Mouse (Mus musculus): ENCODE results near the gene Kitl. TPM values are rescaled to one million over a fixed set of nuclear protein-coding genes. Genes with fewer than 3 reads are reported as not detected.

The Kitl gene
- total RNA-seq, 2 experiments from 2014 or later = 55.7 to 60.0 TPM

- intact Hi-C loops (cut with DNase I) = no loop called here
- peak in 1 of 2 experiments; percentile 54 for DNase-seq (ENCODE audit: extremely low spot score in 1 of 2, low spot score in 2 of 2)
These were observed 50.3 kb downstream of the Kitl start for GRCm38 (mm10) chr10:100065529-100066301.

DNA sequence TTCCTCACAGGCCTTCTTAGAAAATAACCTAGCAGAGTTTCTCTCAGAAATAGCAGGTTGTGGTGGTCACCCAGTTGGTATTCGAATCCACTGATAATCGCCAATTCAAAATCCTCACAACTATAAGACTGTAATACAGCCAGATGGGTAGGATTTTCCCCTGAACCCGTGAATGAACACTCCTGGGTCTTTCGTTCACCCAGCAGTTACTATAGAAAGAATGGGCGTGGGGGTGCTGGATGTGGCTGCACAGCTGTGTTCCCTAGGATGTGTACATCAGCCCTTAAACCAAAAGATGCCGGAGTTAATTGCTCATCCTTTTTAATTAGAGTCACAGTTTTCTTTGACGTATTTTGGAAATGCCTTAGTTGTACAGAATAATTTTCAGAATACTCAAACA, 50.9 kb downstream of the Kitl start:
- no peak for DNase-seq (ENCODE audit: extremely low spot score in 1 of 2, low spot score in 2 of 2)
- intact Hi-C loops (cut with DNase I) = no loop called here

DNA sequence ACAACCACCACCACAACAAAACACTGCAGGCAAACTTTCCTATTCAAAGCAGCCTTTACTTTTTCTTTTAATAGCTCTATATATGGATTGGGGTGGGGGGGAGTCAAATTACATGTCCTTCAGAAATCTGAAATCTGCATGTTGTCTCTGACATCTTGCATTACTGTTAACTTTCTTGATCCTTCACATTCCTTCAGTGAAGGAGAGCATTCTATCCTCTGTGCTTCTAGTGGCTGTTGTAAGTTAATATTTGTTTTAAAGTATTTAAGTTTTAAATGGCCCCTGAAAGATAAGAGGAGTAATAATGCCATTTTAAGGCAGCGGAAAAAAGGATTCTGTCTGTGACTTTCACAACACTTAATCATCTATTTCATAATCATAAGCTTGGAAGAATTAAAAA, 57.2 kb downstream of the Kitl start:
- DNase-seq (ENCODE audit: extremely low spot score in 1 of 2, low spot score in 2 of 2) = no peak
- intact Hi-C loops (cut with DNase I) = no loop called here

- no peak for DNase-seq (ENCODE audit: extremely low spot score in 1 of 2, low spot score in 2 of 2)
- intact Hi-C loops (cut with DNase I) = no loop called here
These were observed 57.7 kb downstream of the Kitl start for GRCm38 (mm10) chr10:100073092-100073491.

- intact Hi-C loops (cut with DNase I) = no loop called here
- DNase-seq (ENCODE audit: extremely low spot score in 1 of 2, low spot score in 2 of 2) = no peak
These were observed 85.7 kb downstream of the Kitl start for GRCm38 (mm10) chr10:100101115-100101514.

GRCm38 (mm10) chr10:100111209-100111608, 95.8 kb downstream of the Kitl start:
- DNase-seq (ENCODE audit: extremely low spot score in 1 of 2, low spot score in 2 of 2) = no peak
- intact Hi-C loops (cut with DNase I) = no loop called here

DNA sequence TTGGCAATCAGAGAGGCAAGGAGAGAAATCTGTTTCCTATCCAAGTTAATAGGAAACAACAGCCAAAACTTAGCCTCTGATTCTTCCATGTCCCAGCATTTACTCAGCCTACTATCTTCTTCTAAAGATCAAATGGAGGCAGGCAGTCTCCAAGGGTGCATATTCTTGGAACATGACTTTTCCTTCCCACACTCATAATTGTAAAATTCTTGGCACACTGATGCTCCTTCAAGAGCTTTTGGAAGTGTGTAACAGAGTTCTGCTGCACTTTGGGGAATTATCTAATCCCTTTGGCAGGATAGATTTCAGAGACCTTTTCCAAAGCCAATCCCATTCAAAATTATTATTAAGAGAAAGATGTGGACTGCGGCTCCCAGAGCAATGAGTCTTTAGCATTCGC, 100.1 kb downstream of the Kitl start:
- intact Hi-C loops (cut with DNase I) = no loop called here
- DNase-seq (ENCODE audit: extremely low spot score in 1 of 2, low spot score in 2 of 2) = no peak

DNA sequence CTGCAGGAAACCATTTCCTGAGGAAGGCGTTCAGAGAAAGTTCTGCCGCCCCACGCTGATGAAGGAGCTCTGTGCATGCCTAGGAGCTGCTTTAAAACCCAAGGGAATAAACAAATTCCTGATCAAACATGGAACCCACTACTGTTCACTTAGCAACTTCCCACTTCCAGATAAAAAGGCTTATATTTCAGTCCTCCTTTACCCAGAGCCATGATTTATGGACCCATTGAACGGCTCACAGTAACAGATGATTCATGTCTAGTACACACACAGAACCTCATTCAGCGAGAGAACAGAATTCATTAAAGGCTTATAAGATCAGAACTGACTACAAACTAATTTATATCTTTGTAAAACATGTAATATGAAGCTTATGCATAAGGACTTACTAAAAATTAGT, 109.0 kb downstream of the Kitl start:
- intact Hi-C loops (cut with DNase I) = no loop called here
- DNase-seq (ENCODE audit: extremely low spot score in 1 of 2, low spot score in 2 of 2) = no peak

GRCm38 (mm10) chr10:100127837-100128743, 112.7 kb downstream of the Kitl start:
- DNase-seq (ENCODE audit: extremely low spot score in 1 of 2, low spot score in 2 of 2) = no peak
- intact Hi-C loops (cut with DNase I) = no loop called here

DNA sequence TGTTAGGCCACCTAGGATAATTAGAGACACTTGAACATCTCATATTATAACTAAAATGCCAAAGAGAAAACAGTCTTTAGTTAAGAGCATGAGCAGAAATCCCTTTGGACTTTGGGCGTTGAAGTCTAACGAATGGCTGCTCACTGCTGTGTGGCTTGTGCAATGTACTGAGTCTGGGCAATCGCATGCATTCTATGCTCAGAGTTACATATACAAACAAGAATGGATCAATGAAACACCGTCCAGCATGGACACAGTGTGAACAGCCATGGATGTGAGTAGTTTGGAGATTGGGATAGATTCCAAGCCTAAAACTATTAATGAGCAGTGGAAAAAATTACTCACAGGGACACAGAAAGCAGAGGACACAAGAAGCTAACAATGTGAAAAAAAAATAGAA, 116.2 kb downstream of the Kitl start:
- intact Hi-C loops (cut with DNase I) = no loop called here
- no peak for DNase-seq (ENCODE audit: extremely low spot score in 1 of 2, low spot score in 2 of 2)

DNA sequence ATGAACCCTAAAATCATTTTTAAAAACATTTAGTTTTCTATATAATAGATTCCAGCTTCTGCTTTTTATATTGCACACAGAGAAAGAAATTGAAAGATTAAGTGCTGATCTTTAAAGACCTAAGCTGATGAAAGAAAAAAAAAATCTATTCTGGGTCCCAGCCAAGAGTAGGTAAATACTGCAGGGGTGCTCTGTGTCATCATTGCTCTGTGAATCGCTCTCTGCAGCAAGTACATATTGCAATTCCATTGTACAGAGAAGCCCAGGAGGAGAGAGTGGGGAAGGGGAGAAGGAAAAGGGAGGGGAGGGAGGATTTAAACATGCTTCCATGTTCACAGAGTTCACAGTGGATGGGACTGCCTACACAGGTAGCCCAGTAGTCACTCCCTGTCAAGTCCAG, 116.9 kb downstream of the Kitl start:
- intact Hi-C loops (cut with DNase I) = no loop called here
- no peak for DNase-seq (ENCODE audit: extremely low spot score in 1 of 2, low spot score in 2 of 2)

DNA sequence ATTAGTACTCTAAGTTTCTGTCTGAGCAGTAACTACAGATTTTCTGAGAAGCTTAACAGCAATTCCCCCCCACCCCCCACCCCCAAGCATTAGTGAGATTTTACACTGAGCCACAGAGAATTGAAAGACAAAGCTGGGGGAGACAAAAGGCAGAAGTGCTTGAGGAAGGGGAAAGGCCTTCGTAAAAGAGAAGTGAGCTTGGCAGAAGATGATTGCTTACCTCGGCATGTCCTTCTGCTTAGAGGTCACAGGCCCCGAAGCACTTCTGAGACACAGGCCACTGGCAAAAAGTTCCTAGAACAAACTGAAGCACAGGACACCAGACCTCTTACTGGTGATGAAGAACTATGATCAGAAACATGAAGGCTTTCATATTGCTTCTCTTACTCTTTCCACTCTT, 123.1 kb downstream of the Kitl start:
- intact Hi-C loops (cut with DNase I) = no loop called here
- DNase-seq (ENCODE audit: extremely low spot score in 1 of 2, low spot score in 2 of 2) = no peak

- DNase-seq (ENCODE audit: extremely low spot score in 1 of 2, low spot score in 2 of 2) = no peak
- intact Hi-C loops (cut with DNase I) = no loop called here
These were observed 132.7 kb downstream of the Kitl start for GRCm38 (mm10) chr10:100148123-100148522.

Small RNAs within 50 kb of the gene (microRNA-seq; reads per million reads assigned to microRNA genes)
- gene Gm22918 = not detected
- not detected for gene Gm25287

Measured in left cerebral cortex, postnatal 10 days (tissue).